Mouse (Mus musculus) hindbrain, embryonic 11.5 days (tissue): ENCODE measurements around the gene Arhgap18. TPM values are rescaled to one million over a fixed set of nuclear protein-coding genes. Genes with fewer than 3 reads are reported as not detected.
A peak's percentile ranks its signal among the peaks of the same experiment; 100 is the strongest.

Experiments used
- ATAC-seq: fragments of 200-750 bp; cut with Nextera tagmentation; 2 replicates; pipeline ENCODE4 v1.8.0; 2017; ENCODE audit warnings: mild to moderate bottlenecking, moderate TSS enrichment, moderate library complexity; ENCODE audit not compliant: low FRiP score
- DNase-seq: peaks from one replicate; pipeline ENCODE4 v3.0.0-alpha.2; 2015; ENCODE audit warnings: low spot score
- H3K27ac ChIP-seq: fragments of 300-500 bp; sonication (generic); 2 replicates; pipeline ENCODE4 v1.5.1; 2014; ENCODE audit warnings: mild to moderate bottlenecking, low read depth, low read length
- H3K27me3 ChIP-seq: fragments of 300-500 bp; sonication (generic); 2 replicates; pipeline ENCODE4 v1.6.1; 2014; ENCODE audit warnings: mild to moderate bottlenecking, low read length, moderate library complexity, mixed read lengths; ENCODE audit not compliant: control insufficient read depth, insufficient read depth
- H3K36me3 ChIP-seq: fragments of 300-500 bp; sonication (generic); 2 replicates; pipeline ENCODE4 v1.6.1; 2014; ENCODE audit warnings: mild to moderate bottlenecking, low read length, moderate library complexity, mixed read lengths; ENCODE audit not compliant: control insufficient read depth, insufficient read depth
- H3K4me1 ChIP-seq: fragments of 300-500 bp; sonication (generic); replicated peaks from 2 replicates; pipeline ENCODE4 v1.6.1; 2014; ENCODE audit warnings: low read length, mixed read lengths; ENCODE audit not compliant: control insufficient read depth, insufficient read depth
- H3K4me2 ChIP-seq: fragments of 300-500 bp; sonication (generic); replicated peaks from 2 replicates; pipeline ENCODE4 v1.6.1; 2014; ENCODE audit warnings: mild to moderate bottlenecking, low read depth, low read length
- H3K4me3 ChIP-seq: fragments of 300-500 bp; sonication (generic); 2 replicates; pipeline ENCODE4 v1.5.1; 2014; ENCODE audit warnings: low read depth, low read length
- H3K9ac ChIP-seq: fragments of 300-500 bp; sonication (generic); 2 replicates; pipeline ENCODE4 v1.6.1; 2014; ENCODE audit warnings: low read depth, low read length
- H3K9me3 ChIP-seq: fragments of 300-500 bp; sonication (generic); 2 replicates; pipeline ENCODE4 v1.6.1; 2016; ENCODE audit warnings: low read length; ENCODE audit not compliant: control insufficient read depth
- WGBS: fragments of 180-500 bp; shearing (Covaris S2); extraction: QIAGEN DNeasy Blood & Tissue Kit; methylation state at CpG from one replicate; pipeline ENCODE4 v1.1.7; 2014; 5-methylcytosine and 5-hydroxymethylcytosine counted together
- polyA plus RNA-seq: library from polyadenylated mRNA; unstranded; fragments of >200 nt; fragmentation: Nextera tagmentation; extraction: Ambion mirVana; gene quantifications from 2 replicates; pipeline ENCODE4 v1.2.1, GENCODE M21; 2014

Arhgap18 gene
- polyA plus RNA-seq, 1 experiment from 2014 or later: 12.9 TPM

GRCm38 (mm10) chr10:26828412-26829137 lies 75.4 kb downstream of the Arhgap18 start:
- H3K9ac ChIP-seq: no peak overlapping the region
- no peak for ATAC-seq
- 79% methylated on average over 9 of the region's 9 CpGs for WGBS
- H3K36me3 ChIP-seq: no peaks in the 10 kb centered on the region
- no peaks in the 10 kb centered on the region for H3K4me1 ChIP-seq
- no peaks in the 10 kb centered on the region for H3K27me3 ChIP-seq
- H3K4me2 ChIP-seq: no peak overlapping the region
- no peaks in the 10 kb centered on the region for H3K9me3 ChIP-seq
- H3K27ac ChIP-seq: 0 out of 2 replicates have a peak overlapping the region, but pooled peaks have one; percentile 30
- DNase-seq: no peak
- no peak overlapping the region for H3K4me3 ChIP-seq

DNA sequence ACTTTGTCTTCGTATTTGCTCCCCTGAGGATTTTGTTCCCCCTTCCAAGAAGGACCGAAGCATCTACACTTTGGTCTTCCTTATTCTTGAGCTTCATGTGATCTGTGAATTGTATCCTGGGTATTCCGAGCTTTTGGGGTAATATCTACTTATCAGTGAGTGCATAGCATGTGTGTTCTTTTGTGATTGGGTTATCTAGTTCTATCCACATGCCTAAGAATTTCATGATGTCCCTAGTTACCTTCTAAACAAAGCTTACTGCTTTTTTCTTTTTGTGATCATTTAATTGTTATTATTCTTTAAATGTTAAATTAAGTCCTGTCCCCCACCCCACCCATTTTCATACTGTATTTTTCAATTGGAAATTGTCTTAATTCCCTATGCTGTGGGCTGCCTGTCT lies 78.8 kb downstream of the Arhgap18 start:
- 90% methylated on average over 3 of the region's 3 CpGs for WGBS

GRCm38 (mm10) chr10:26832669-26833249 lies 79.5 kb downstream of the Arhgap18 start:
- Histone ChIP-seq H3K27me3 (no peaks in the 10 kb centered on the region), H3K27ac (no peak overlapping the region), H3K9ac (no peak overlapping the region), H3K4me1 (no peaks in the 10 kb centered on the region), H3K4me2 (no peak overlapping the region), H3K36me3 (no peaks in the 10 kb centered on the region), H3K9me3 (no peaks in the 10 kb centered on the region), H3K4me3 (no peak overlapping the region)
- no peak for ATAC-seq
- 95% methylated on average over 3 of the region's 3 CpGs for WGBS
- DNase-seq: no peak

More for the DNA sequence above, 78.8 kb downstream of the Arhgap18 start:
- DNase-seq: no peak
- H3K4me2 ChIP-seq: no peak overlapping the region
- no peak overlapping the region for H3K9ac ChIP-seq
- no peak overlapping the region for H3K4me3 ChIP-seq
- no peaks in the 10 kb centered on the region for H3K4me1 ChIP-seq
- no peak overlapping the region for H3K27ac ChIP-seq
- no peaks in the 10 kb centered on the region for H3K36me3 ChIP-seq
- H3K27me3 ChIP-seq: no peaks in the 10 kb centered on the region
- no peak for ATAC-seq
- H3K9me3 ChIP-seq: no peaks in the 10 kb centered on the region

GRCm38 (mm10) chr10:26833393-26833792 lies 80.2 kb downstream of the Arhgap18 start:
- H3K9ac ChIP-seq: no peak overlapping the region
- H3K36me3 ChIP-seq: no peaks in the 10 kb centered on the region
- H3K4me3 ChIP-seq: no peak overlapping the region
- no peaks in the 10 kb centered on the region for H3K4me1 ChIP-seq
- ATAC-seq (no peak), DNase-seq (no peak)
- H3K9me3 ChIP-seq: no peaks in the 10 kb centered on the region
- H3K4me2 ChIP-seq: no peak overlapping the region
- 79% methylated on average over 3 of the region's 3 CpGs for WGBS
- H3K27me3 ChIP-seq: no peaks in the 10 kb centered on the region
- H3K27ac ChIP-seq: no peak overlapping the region

- Histone ChIP-seq H3K9me3 (no peaks in the 10 kb centered on the region), H3K27me3 (no peaks in the 10 kb centered on the region), H3K4me3 (no peak overlapping the region), H3K36me3 (no peaks in the 10 kb centered on the region), H3K9ac (no peak overlapping the region), H3K4me1 (no peaks in the 10 kb centered on the region), H3K27ac (no peak overlapping the region), H3K4me2 (no peak overlapping the region)
- DNase-seq (no peak), ATAC-seq (no peak)
- 86% methylated on average over 4 of the region's 4 CpGs for WGBS
These were observed 96.1 kb downstream of the Arhgap18 start for GRCm38 (mm10) chr10:26849311-26849710.

DNA sequence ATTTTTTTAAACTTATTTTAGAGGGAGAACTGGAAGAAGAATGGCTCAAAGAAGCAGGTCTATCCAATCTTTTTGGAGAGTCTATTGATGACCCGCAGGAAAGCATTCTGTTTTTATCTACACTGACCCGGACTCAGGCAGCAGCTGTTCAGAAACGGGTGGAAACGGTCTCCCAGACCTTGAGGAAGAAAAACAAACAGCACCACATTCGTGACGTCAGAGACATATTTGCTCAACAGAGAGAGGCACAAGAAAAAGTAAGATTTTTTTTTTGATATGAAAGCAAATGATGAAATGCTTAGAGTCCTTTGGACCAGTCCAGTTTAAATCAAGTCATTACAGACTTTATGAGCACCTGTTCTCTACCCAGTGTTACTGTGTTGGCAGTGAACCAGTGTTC lies 96.6 kb downstream of the Arhgap18 start:
- H3K4me2 ChIP-seq: no peak overlapping the region
- H3K36me3 ChIP-seq: no peaks in the 10 kb centered on the region
- H3K9me3 ChIP-seq: no peaks in the 10 kb centered on the region
- 76% methylated on average over 6 of the region's 6 CpGs for WGBS
- no peaks in the 10 kb centered on the region for H3K4me1 ChIP-seq
- H3K27me3 ChIP-seq: no peaks in the 10 kb centered on the region
- no peak overlapping the region for H3K4me3 ChIP-seq
- H3K9ac ChIP-seq: no peak overlapping the region
- H3K27ac ChIP-seq: no peak overlapping the region
- ATAC-seq (no peak), DNase-seq (no peak)

DNA sequence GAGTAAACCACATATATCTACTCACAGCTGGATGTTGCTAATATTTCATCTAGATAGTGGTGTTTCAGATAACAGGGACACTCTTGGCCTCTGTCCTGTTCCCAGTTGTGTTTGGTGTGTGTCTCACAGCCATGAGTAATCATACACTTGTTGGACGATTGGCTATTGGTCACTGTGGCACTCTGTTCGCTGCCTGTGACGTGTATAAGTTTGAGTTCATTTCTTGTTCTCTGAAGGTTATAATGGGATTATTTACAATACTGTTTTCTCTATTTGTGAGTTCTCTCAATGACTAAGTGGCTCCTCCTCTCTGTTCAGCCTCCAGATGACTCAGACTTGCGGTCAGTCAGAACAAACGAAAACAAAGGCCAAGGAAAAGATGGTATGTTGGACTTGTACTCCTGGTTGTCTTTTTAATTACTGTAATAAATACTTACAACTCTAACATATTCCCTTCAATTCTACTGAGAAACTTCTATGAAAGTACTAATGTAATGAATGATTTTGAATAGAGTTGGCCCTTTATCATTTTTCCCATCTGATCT lies 101.4 kb downstream of the Arhgap18 start:
- DNase-seq (no peak), ATAC-seq (no peak)
- no peaks in the 10 kb centered on the region for H3K9me3 ChIP-seq
- no peaks in the 10 kb centered on the region for H3K4me1 ChIP-seq
- no peaks in the 10 kb centered on the region for H3K36me3 ChIP-seq
- H3K4me2 ChIP-seq: no peak overlapping the region
- 96% methylated on average over 5 of the region's 5 CpGs for WGBS
- no peaks in the 10 kb centered on the region for H3K27me3 ChIP-seq
- no peak overlapping the region for H3K27ac ChIP-seq
- H3K9ac ChIP-seq: no peak overlapping the region
- no peak overlapping the region for H3K4me3 ChIP-seq

DNA sequence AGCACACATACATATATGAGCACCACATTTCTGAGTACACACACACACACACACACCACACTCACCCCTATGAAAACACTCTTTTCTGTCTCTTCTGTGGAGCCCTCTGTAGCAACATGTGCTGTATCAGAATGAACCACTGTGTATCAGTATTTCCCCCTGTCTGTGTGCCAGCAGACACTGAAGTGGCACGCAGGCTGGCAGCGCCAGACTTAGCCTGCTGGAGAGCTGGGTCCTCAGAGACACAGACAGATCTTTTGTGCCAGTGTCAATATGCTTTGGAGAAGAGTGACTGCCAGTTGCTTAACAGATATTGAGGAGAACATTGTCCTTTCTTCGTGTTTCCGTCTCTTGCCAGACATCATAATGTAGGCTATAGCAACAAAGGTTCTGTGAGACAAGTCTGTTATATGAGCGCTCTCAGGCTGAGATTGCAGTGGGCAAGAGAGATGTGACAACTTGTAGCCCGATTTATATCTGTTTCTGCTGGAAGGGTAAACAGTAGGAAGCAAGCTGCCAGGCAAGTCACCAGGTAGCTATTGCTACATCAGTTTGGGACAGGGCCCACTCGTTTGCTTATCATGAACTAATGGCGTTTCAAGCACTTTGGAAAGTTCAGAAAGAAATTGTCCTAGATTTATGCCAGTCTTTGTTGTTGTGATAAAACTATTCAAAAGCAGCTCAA lies 102.8 kb downstream of the Arhgap18 start:
- ATAC-seq (no peak), DNase-seq (no peak)
- Histone ChIP-seq H3K27me3 (no peaks in the 10 kb centered on the region), H3K4me1 (no peaks in the 10 kb centered on the region), H3K9me3 (no peaks in the 10 kb centered on the region), H3K27ac (no peak overlapping the region), H3K4me2 (no peak overlapping the region), H3K9ac (no peak overlapping the region), H3K36me3 (no peaks in the 10 kb centered on the region), H3K4me3 (no peak overlapping the region)
- 83% methylated on average over 8 of the region's 8 CpGs for WGBS
